Mouse (Mus musculus) c-Kit-positive CD71-positive TER-119-negative erythroid progenitor cells, embryonic 14.5 days (primary cell): ENCODE measurements at regions not wholly inside any gene's neighbourhood (a gene's known extent, or its start where the extent isn't known, plus 50 kb on each side); places are given as distances from the start of the nearest gene placed in this dataset.

ENCODE experiments used
- DNase-seq: peaks from one replicate; pipeline ENCODE4 v3.0.0-alpha.2; 2013; ENCODE audit warnings: low read depth

- no peak for DNase-seq
Observed at GRCm38 (mm10) chr4:135632443-135632842, 53.6 kb upstream of the Ifnlr1 start.

GRCm38 (mm10) chr4:135629793-135630569 lies 56.1 kb upstream of the Ifnlr1 start:
- DNase-seq = no peak

GRCm38 (mm10) chr4:135626461-135626860 lies 53.0 kb upstream of the Grhl3 start:
- no peak for DNase-seq

GRCm38 (mm10) chr4:135623121-135623707 lies 49.8 kb upstream of the Grhl3 start:
- DNase-seq = peak; percentile 85
